Mouse (Mus musculus): ENCODE data around the gene Osgin1. TPM values are rescaled to one million over a fixed set of nuclear protein-coding genes. Genes with fewer than 3 reads are reported as not detected.

Gene Osgin1
- polyA plus RNA-seq, 1 experiment from 2014 or later, result 0.35 TPM

- Histone ChIP-seq H3K4me2 (peak overlapping the region; percentile 92), H3K27ac (replicated peaks) (no peak overlapping the region), H3K4me3 (replicated peaks) (peak overlapping the region; percentile 69), H3K9ac (replicated peaks) (peak overlapping the region; percentile 74), H3K9me3 (replicated peaks) (no peaks in the 10 kb centered on the region), H3K4me1 (peaks cover 22% of the 10 kb centered on the region), H3K36me3 (no peaks in the 10 kb centered on the region), H3K27me3 (replicated peaks) (peaks cover 18% of the 10 kb centered on the region)
- ATAC-seq (ENCODE audit: low FRiP score), result peak; percentile 59
- WGBS, result under 1% methylated on average over 55 of the region's 80 CpGs
Measured at GRCm38 (mm10) chr8:119446990-119447780, 13.3 kb downstream of the Osgin1 start.

- peak; percentile 7 for ATAC-seq (ENCODE audit: low FRiP score)
- peaks cover 16% of the 10 kb centered on the region for H3K27me3 ChIP-seq (replicated peaks)
- peaks cover 22% of the 10 kb centered on the region for H3K4me1 ChIP-seq
- H3K4me3 ChIP-seq (replicated peaks), result peak overlapping the region; percentile 69
- H3K27ac ChIP-seq (replicated peaks), result no peak overlapping the region
- H3K9ac ChIP-seq (replicated peaks), result peak overlapping the region; percentile 74
- under 1% methylated on average over 17 of the region's 17 CpGs for WGBS
- H3K4me2 ChIP-seq, result peak overlapping the region; percentile 92
- no peaks in the 10 kb centered on the region for H3K36me3 ChIP-seq
- no peaks in the 10 kb centered on the region for H3K9me3 ChIP-seq (replicated peaks)
Measured at GRCm38 (mm10) chr8:119447781-119448170, 13.9 kb downstream of the Osgin1 start.

GRCm38 (mm10) chr8:119449627-119450026, 15.7 kb downstream of the Osgin1 start:
- H3K27ac ChIP-seq (replicated peaks), result no peak overlapping the region
- no peaks in the 10 kb centered on the region for H3K9me3 ChIP-seq (replicated peaks)
- ATAC-seq (ENCODE audit: low FRiP score), result no peak
- H3K27me3 ChIP-seq (replicated peaks), result peaks cover 14% of the 10 kb centered on the region
- H3K4me2 ChIP-seq, result no peak overlapping the region
- no peaks in the 10 kb centered on the region for H3K36me3 ChIP-seq
- H3K9ac ChIP-seq (replicated peaks), result no peak overlapping the region
- H3K4me3 ChIP-seq (replicated peaks), result no peak overlapping the region
- 69% methylated on average over 12 of the region's 12 CpGs for WGBS
- H3K4me1 ChIP-seq, result peaks cover 22% of the 10 kb centered on the region

- 81% methylated on average over 4 of the region's 4 CpGs for WGBS
- no peak overlapping the region for H3K27ac ChIP-seq (replicated peaks)
- H3K4me1 ChIP-seq, result peaks cover 19% of the 10 kb centered on the region
- no peak overlapping the region for H3K4me3 ChIP-seq (replicated peaks)
- peaks cover 14% of the 10 kb centered on the region for H3K27me3 ChIP-seq (replicated peaks)
- no peak overlapping the region for H3K4me2 ChIP-seq
- ATAC-seq (ENCODE audit: low FRiP score), result no peak
- H3K36me3 ChIP-seq, result no peaks in the 10 kb centered on the region
- H3K9ac ChIP-seq (replicated peaks), result no peak overlapping the region
- no peaks in the 10 kb centered on the region for H3K9me3 ChIP-seq (replicated peaks)
Measured at GRCm38 (mm10) chr8:119451131-119451530, 17.2 kb downstream of the Osgin1 start.

- Histone ChIP-seq H3K4me1 (peaks cover 7% of the 10 kb centered on the region), H3K4me3 (replicated peaks) (no peak overlapping the region), H3K4me2 (no peak overlapping the region), H3K36me3 (no peaks in the 10 kb centered on the region), H3K27ac (replicated peaks) (no peak overlapping the region), H3K9me3 (replicated peaks) (no peaks in the 10 kb centered on the region), H3K27me3 (replicated peaks) (peaks cover 13% of the 10 kb centered on the region), H3K9ac (replicated peaks) (no peak overlapping the region)
- no peak for ATAC-seq (ENCODE audit: low FRiP score)
- 95% methylated on average over 5 of the region's 5 CpGs for WGBS
Measured at GRCm38 (mm10) chr8:119452919-119453318, 19.0 kb downstream of the Osgin1 start.

- H3K4me2 ChIP-seq, result no peak overlapping the region
- WGBS, result 88% methylated on average over 5 of the region's 5 CpGs
- peaks cover 18% of the 10 kb centered on the region for H3K4me1 ChIP-seq
- no peak overlapping the region for H3K4me3 ChIP-seq (replicated peaks)
- H3K27ac ChIP-seq (replicated peaks), result no peak overlapping the region
- no peak for ATAC-seq (ENCODE audit: low FRiP score)
- H3K9ac ChIP-seq (replicated peaks), result no peak overlapping the region
- no peaks in the 10 kb centered on the region for H3K27me3 ChIP-seq (replicated peaks)
- no peaks in the 10 kb centered on the region for H3K36me3 ChIP-seq
- H3K9me3 ChIP-seq (replicated peaks), result no peaks in the 10 kb centered on the region
Measured at GRCm38 (mm10) chr8:119456045-119456444, 22.1 kb downstream of the Osgin1 start.

- ATAC-seq (ENCODE audit: low FRiP score), result peak; percentile 25; the same call in 1 of the 2 replicates
- H3K4me1 ChIP-seq, result peaks cover 36% of the 10 kb centered on the region
- H3K4me2 ChIP-seq, result peak overlapping the region; percentile 15; the same call in 1 of the 2 replicates
- no peaks in the 10 kb centered on the region; the same call in 1 of the 2 replicates for H3K27me3 ChIP-seq (replicated peaks)
- peak overlapping the region; percentile 68 for H3K27ac ChIP-seq (replicated peaks)
- H3K9me3 ChIP-seq (replicated peaks), result no peaks in the 10 kb centered on the region
- no peak overlapping the region for H3K4me3 ChIP-seq (replicated peaks)
- no peak overlapping the region for H3K9ac ChIP-seq (replicated peaks)
- WGBS, result 18% methylated on average over 16 of the region's 16 CpGs
- no peaks in the 10 kb centered on the region for H3K36me3 ChIP-seq
Measured at GRCm38 (mm10) chr8:119459724-119460123, 25.8 kb downstream of the Osgin1 start.

- H3K4me1 ChIP-seq, result peaks cover 51% of the 10 kb centered on the region
- ATAC-seq (ENCODE audit: low FRiP score), result peak; percentile 23; the same call in 1 of the 2 replicates
- no peak overlapping the region for H3K4me2 ChIP-seq
- H3K27me3 ChIP-seq (replicated peaks), result peaks cover 12% of the 10 kb centered on the region
- WGBS, result 24% methylated on average over 9 of the region's 9 CpGs
- no peaks in the 10 kb centered on the region for H3K36me3 ChIP-seq
- H3K9ac ChIP-seq (replicated peaks), result no peak overlapping the region
- H3K4me3 ChIP-seq (replicated peaks), result no peak overlapping the region
- H3K9me3 ChIP-seq (replicated peaks), result no peaks in the 10 kb centered on the region
- H3K27ac ChIP-seq (replicated peaks), result no peak overlapping the region
Measured at GRCm38 (mm10) chr8:119461356-119461755, 27.4 kb downstream of the Osgin1 start.

- H3K27ac ChIP-seq (replicated peaks), result no peak overlapping the region
- H3K4me3 ChIP-seq (replicated peaks), result no peak overlapping the region
- no peak overlapping the region for H3K4me2 ChIP-seq
- H3K4me1 ChIP-seq, result peaks cover 59% of the 10 kb centered on the region
- H3K36me3 ChIP-seq, result no peaks in the 10 kb centered on the region
- WGBS, result 39% methylated on average over 7 of the region's 7 CpGs
- no peak for ATAC-seq (ENCODE audit: low FRiP score)
- no peaks in the 10 kb centered on the region for H3K9me3 ChIP-seq (replicated peaks)
- H3K27me3 ChIP-seq (replicated peaks), result peaks cover 12% of the 10 kb centered on the region
- no peak overlapping the region for H3K9ac ChIP-seq (replicated peaks)
Measured at GRCm38 (mm10) chr8:119463709-119464108, 29.8 kb downstream of the Osgin1 start.

- peak; percentile 42; the same call in 1 of the 2 replicates for ATAC-seq (ENCODE audit: low FRiP score)
- no peak overlapping the region for H3K4me3 ChIP-seq (replicated peaks)
- 1% methylated on average over 18 of the region's 18 CpGs for WGBS
- H3K4me2 ChIP-seq, result peak overlapping the region; percentile 44
- H3K4me1 ChIP-seq, result peaks cover 41% of the 10 kb centered on the region
- no peaks in the 10 kb centered on the region for H3K36me3 ChIP-seq
- H3K27ac ChIP-seq (replicated peaks), result no peak overlapping the region
- H3K9ac ChIP-seq (replicated peaks), result no peak overlapping the region
- H3K9me3 ChIP-seq (replicated peaks), result no peaks in the 10 kb centered on the region
- H3K27me3 ChIP-seq (replicated peaks), result peaks cover 12% of the 10 kb centered on the region
Measured at GRCm38 (mm10) chr8:119466105-119466504, 32.2 kb downstream of the Osgin1 start.

- H3K36me3 ChIP-seq, result no peaks in the 10 kb centered on the region
- H3K9ac ChIP-seq (replicated peaks), result no peak overlapping the region
- peaks cover 34% of the 10 kb centered on the region for H3K4me1 ChIP-seq
- H3K4me2 ChIP-seq, result no peak overlapping the region
- H3K4me3 ChIP-seq (replicated peaks), result no peak overlapping the region
- no peak for ATAC-seq (ENCODE audit: low FRiP score)
- H3K27ac ChIP-seq (replicated peaks), result no peak overlapping the region
- peaks cover 12% of the 10 kb centered on the region for H3K27me3 ChIP-seq (replicated peaks)
- H3K9me3 ChIP-seq (replicated peaks), result no peaks in the 10 kb centered on the region
- WGBS, result 39% methylated on average over 10 of the region's 10 CpGs
Measured at GRCm38 (mm10) chr8:119466794-119467193, 32.9 kb downstream of the Osgin1 start.

GRCm38 (mm10) chr8:119468091-119468490, 34.2 kb downstream of the Osgin1 start:
- WGBS, result 86% methylated on average over 8 of the region's 8 CpGs
- H3K9ac ChIP-seq (replicated peaks), result no peak overlapping the region
- no peak overlapping the region for H3K4me3 ChIP-seq (replicated peaks)
- peaks cover 34% of the 10 kb centered on the region for H3K4me1 ChIP-seq
- peaks cover 12% of the 10 kb centered on the region for H3K27me3 ChIP-seq (replicated peaks)
- no peak overlapping the region for H3K27ac ChIP-seq (replicated peaks)
- no peaks in the 10 kb centered on the region for H3K36me3 ChIP-seq
- no peak overlapping the region for H3K4me2 ChIP-seq
- H3K9me3 ChIP-seq (replicated peaks), result no peaks in the 10 kb centered on the region
- ATAC-seq (ENCODE audit: low FRiP score), result no peak
